Mouse (Mus musculus) stomach, embryonic 15.5 days (tissue): ENCODE data around the gene Bicral. TPM values are rescaled to one million over a fixed set of nuclear protein-coding genes. Genes with fewer than 3 reads are reported as not detected.
"Not testable (repeated sequence)": the region's sequence is repeated elsewhere in the genome, so short reads cannot be mapped to it uniquely, and the experiment has no call there.

Experiments
- ATAC-seq: fragments of 200-750 bp; cut with Nextera tagmentation; 2 replicates; pipeline ENCODE4 v1.8.0; 2017; ENCODE audit warnings: low read depth, moderate number of reproducible peaks, moderate TSS enrichment; ENCODE audit not compliant: insufficient read depth, low FRiP score
- H3K27ac ChIP-seq: fragments of 300-500 bp; sonication (generic); 2 replicates; pipeline ENCODE4 v1.5.1; 2015; ENCODE audit warnings: mild to moderate bottlenecking, inconsistent platforms
- H3K27me3 ChIP-seq: fragments of 300-500 bp; sonication (generic); replicated peaks from 2 replicates; pipeline ENCODE4 v1.6.1; 2015; ENCODE audit warnings: inconsistent platforms
- H3K36me3 ChIP-seq: fragments of 300-500 bp; sonication (generic); 2 replicates; pipeline ENCODE4 v1.6.1; 2015; ENCODE audit warnings: inconsistent platforms
- H3K4me1 ChIP-seq: fragments of 300-500 bp; sonication (generic); 2 replicates; pipeline ENCODE4 v1.6.1; 2015; ENCODE audit warnings: inconsistent platforms
- H3K4me2 ChIP-seq: fragments of 300-500 bp; sonication (generic); 2 replicates; pipeline ENCODE4 v1.6.1; 2015; ENCODE audit warnings: mild to moderate bottlenecking, inconsistent platforms
- H3K4me3 ChIP-seq: fragments of 300-500 bp; sonication (generic); replicated peaks from 2 replicates; pipeline ENCODE4 v1.5.1; 2015; ENCODE audit warnings: inconsistent platforms
- H3K9ac ChIP-seq: fragments of 300-500 bp; sonication (generic); 2 replicates; pipeline ENCODE4 v1.6.1; 2015; ENCODE audit warnings: inconsistent platforms
- H3K9me3 ChIP-seq: fragments of 300-500 bp; sonication (generic); 2 replicates; pipeline ENCODE4 v1.6.1; 2016; ENCODE audit warnings: inconsistent platforms
- WGBS: fragments of 180-500 bp; shearing (Covaris S2); methylation state at CpG from one replicate; pipeline ENCODE4 v1.1.7; 2015; 5-methylcytosine and 5-hydroxymethylcytosine counted together
- polyA plus RNA-seq: library from polyadenylated mRNA; unstranded; fragments of >200 nt; fragmentation: Nextera tagmentation; extraction: Ambion mirVana; gene quantifications from 2 replicates; pipeline ENCODE4 v1.2.1, GENCODE M21; 2015

Bicral gene
- polyA plus RNA-seq, 1 experiment from 2014 or later: 4.6 TPM

- H3K9ac ChIP-seq: no peak overlapping the region
Measured at GRCm38 (mm10) chr17:46814497-46814896, 43.8 kb downstream of the Bicral start.

DNA sequence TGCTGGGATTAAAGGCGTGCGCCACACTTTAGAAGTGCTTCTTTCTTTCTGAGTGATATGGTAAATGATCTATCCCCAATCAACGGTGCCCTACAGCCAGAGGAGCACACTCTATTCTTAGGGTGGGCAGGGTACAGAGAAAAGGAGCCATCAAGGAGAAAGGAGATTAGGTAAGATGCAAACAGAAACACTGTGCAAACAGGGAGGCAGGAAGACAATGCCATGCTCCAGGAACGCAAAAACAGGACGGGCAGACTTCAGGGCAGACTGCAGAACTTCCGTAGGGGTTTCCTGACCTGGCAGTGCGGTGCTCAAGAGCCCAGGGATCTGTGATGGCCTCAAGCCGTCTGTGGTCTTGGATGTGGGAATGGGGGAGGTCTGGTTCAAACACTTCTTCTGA is 44.6 kb downstream of the Bicral start:
- Histone ChIP-seq H3K9ac (no peak overlapping the region), H3K4me1 (no peaks in the 10 kb centered on the region), H3K27ac (no peak overlapping the region), H3K36me3 (peaks cover 13% of the 10 kb centered on the region; the same call in 1 of the 2 replicates), H3K27me3 (no peaks in the 10 kb centered on the region), H3K9me3 (no peaks in the 10 kb centered on the region), H3K4me3 (no peak overlapping the region), H3K4me2 (no peak overlapping the region)
- 77% methylated on average over 8 of the region's 8 CpGs for WGBS
- no peak for ATAC-seq

More at GRCm38 (mm10) chr17:46814497-46814896, 43.8 kb downstream of the Bicral start:
- Histone ChIP-seq H3K4me2 (no peak overlapping the region), H3K4me1 (no peaks in the 10 kb centered on the region), H3K27ac (no peak overlapping the region), H3K4me3 (no peak overlapping the region), H3K36me3 (peaks cover 12% of the 10 kb centered on the region; the same call in 1 of the 2 replicates), H3K27me3 (no peaks in the 10 kb centered on the region), H3K9me3 (no peaks in the 10 kb centered on the region)
- WGBS: 94% methylated on average over 6 of the region's 6 CpGs
- no peak for ATAC-seq

DNA sequence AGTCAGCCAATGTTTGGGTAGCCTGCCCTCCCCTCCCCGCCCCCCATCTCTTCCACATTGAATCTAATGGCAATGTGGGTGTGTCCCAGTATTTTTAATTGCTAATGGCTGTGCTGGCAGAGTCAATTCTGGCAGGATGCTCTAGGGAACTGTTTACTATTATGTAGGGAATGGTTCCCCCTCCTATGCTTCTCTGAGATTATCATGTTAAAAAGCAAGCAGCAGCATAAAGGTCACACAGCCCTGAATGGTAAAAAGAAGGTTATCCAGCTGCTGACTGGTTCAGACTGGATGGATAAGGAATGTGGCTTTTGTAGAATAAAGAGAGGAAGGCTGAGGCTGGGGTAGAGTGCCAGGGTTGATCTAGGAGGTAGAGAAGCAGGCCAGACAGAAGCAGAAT is 45.8 kb downstream of the Bicral start:
- no peak overlapping the region for H3K4me2 ChIP-seq
- no peak overlapping the region for H3K27ac ChIP-seq
- H3K9ac ChIP-seq: no peak overlapping the region
- no peaks in the 10 kb centered on the region for H3K4me1 ChIP-seq
- WGBS: 78% methylated on average over 1 of the region's 1 CpGs
- no peaks in the 10 kb centered on the region for H3K9me3 ChIP-seq
- H3K4me3 ChIP-seq: no peak overlapping the region
- peaks cover 19% of the 10 kb centered on the region for H3K36me3 ChIP-seq
- ATAC-seq: no peak
- no peaks in the 10 kb centered on the region for H3K27me3 ChIP-seq

- Histone ChIP-seq H3K4me2 (no peak overlapping the region), H3K27ac (no peak overlapping the region), H3K9ac (no peak overlapping the region), H3K4me1 (no peaks in the 10 kb centered on the region), H3K9me3 (no peaks in the 10 kb centered on the region), H3K4me3 (no peak overlapping the region), H3K27me3 (no peaks in the 10 kb centered on the region), H3K36me3 (peaks cover 31% of the 10 kb centered on the region)
- ATAC-seq: no peak
- WGBS: 91% methylated on average over 3 of the region's 3 CpGs
Measured at GRCm38 (mm10) chr17:46810672-46811071, 47.6 kb downstream of the Bicral start.

- Histone ChIP-seq H3K36me3 (peaks cover 31% of the 10 kb centered on the region), H3K27ac (no peak overlapping the region)
- 88% methylated on average over 6 of the region's 6 CpGs for WGBS
Measured at GRCm38 (mm10) chr17:46809131-46809830, 49.0 kb downstream of the Bicral start.

DNA sequence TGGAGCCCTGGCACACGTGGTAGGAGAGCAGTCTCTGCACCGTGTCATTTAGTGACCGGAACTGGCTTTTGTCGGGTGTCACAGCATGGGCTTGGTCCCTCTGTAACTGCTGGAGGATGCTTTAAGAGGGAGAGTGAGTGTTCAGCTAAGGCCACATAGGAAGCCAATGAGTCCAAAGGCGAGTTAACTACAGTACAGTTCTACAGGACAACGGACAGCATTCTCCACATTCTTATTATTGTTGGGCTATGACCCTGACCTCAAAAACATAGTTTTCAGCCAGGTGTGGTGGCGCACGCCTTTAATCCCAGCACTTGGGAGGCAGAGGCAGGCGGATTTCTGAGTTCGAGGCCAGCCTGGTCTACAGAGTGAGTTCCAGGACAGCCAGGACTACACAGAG is 49.9 kb downstream of the Bicral start:
- Histone ChIP-seq H3K9ac (no peak overlapping the region), H3K27me3 (no peaks in the 10 kb centered on the region), H3K36me3 (peaks cover 31% of the 10 kb centered on the region), H3K4me2 (no peak overlapping the region), H3K4me1 (no peaks in the 10 kb centered on the region), H3K9me3 (no peaks in the 10 kb centered on the region), H3K4me3 (no peak overlapping the region), H3K27ac (no peak overlapping the region)
- 92% methylated on average over 10 of the region's 10 CpGs for WGBS
- ATAC-seq: no peak

More at GRCm38 (mm10) chr17:46809131-46809830, 49.0 kb downstream of the Bicral start:
- no peak overlapping the region for H3K9ac ChIP-seq
- no peak overlapping the region for H3K4me2 ChIP-seq
- H3K4me3 ChIP-seq: no peak overlapping the region
- no peaks in the 10 kb centered on the region for H3K9me3 ChIP-seq
- no peak for ATAC-seq
- H3K27me3 ChIP-seq: no peaks in the 10 kb centered on the region
- H3K4me1 ChIP-seq: no peaks in the 10 kb centered on the region

- WGBS: 83% methylated on average over 6 of the region's 6 CpGs
- H3K4me2 ChIP-seq: no peak overlapping the region
- no peak overlapping the region for H3K4me3 ChIP-seq
- no peaks in the 10 kb centered on the region for H3K9me3 ChIP-seq
- no peaks in the 10 kb centered on the region for H3K27me3 ChIP-seq
- peaks cover 21% of the 10 kb centered on the region for H3K36me3 ChIP-seq
- no peak overlapping the region for H3K9ac ChIP-seq
- no peak overlapping the region for H3K27ac ChIP-seq
- ATAC-seq: no peak
- no peaks in the 10 kb centered on the region for H3K4me1 ChIP-seq
Measured at GRCm38 (mm10) chr17:46801761-46802160, 56.5 kb downstream of the Bicral start.

GRCm38 (mm10) chr17:46799680-46800079 is 58.6 kb downstream of the Bicral start:
- ATAC-seq: no peak
- Histone ChIP-seq H3K27me3 (no peaks in the 10 kb centered on the region), H3K27ac (no peak overlapping the region), H3K4me2 (no peak overlapping the region), H3K36me3 (peaks cover 14% of the 10 kb centered on the region; the same call in 1 of the 2 replicates), H3K9me3 (no peaks in the 10 kb centered on the region), H3K9ac (no peak overlapping the region), H3K4me1 (no peaks in the 10 kb centered on the region), H3K4me3 (no peak overlapping the region)
- 73% methylated on average over 10 of the region's 10 CpGs for WGBS

DNA sequence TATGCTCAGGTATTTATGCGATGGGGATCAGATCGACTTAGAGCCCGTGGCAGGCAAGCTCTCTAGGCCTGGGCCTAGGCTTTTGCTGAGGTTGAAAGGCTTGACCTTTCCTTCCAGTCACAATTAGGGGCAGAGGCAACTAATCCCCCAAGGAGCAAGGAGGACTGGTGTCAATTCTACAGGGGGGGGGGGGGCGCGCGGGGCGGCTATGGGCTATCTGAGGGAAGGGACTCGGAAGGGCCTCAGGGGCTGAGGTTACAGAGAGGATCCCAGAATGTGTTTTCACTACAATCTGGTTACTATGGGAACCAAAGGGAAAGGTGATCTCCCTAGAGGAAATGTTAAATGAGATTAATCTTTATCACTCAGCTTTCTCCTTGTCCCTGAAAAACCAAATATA is 60.9 kb downstream of the Bicral start:
- Histone ChIP-seq H3K9ac (no peak overlapping the region), H3K4me3 (no peak overlapping the region), H3K27ac (no peak overlapping the region), H3K9me3 (no peaks in the 10 kb centered on the region), H3K36me3 (peaks cover 14% of the 10 kb centered on the region; the same call in 1 of the 2 replicates), H3K4me1 (no peaks in the 10 kb centered on the region), H3K4me2 (no peak overlapping the region), H3K27me3 (no peaks in the 10 kb centered on the region)
- 42% methylated on average over 8 of the region's 8 CpGs for WGBS
- no peak for ATAC-seq

DNA sequence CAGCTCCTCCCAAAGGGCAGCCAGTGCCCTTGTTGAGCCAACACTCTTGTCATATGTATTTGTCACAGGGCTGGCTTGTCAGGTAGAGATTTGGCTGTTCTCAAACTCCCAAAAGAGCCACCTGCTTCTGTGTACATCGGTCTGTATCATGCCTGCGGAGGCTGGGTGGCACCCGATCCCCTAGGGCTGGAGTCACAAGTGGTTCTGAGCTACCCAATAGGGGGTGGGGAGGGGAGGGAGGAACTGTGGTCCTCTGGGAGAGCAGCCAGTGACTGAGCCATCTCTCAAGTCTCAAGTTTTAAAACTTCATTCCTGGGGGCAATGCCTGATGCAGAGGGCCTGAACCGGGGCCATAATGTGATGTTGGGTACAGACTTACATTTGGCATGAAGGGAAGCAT is 61.5 kb downstream of the Bicral start:
- no peaks in the 10 kb centered on the region for H3K9me3 ChIP-seq
- no peak overlapping the region for H3K27ac ChIP-seq
- H3K27me3 ChIP-seq: no peaks in the 10 kb centered on the region
- H3K4me1 ChIP-seq: no peaks in the 10 kb centered on the region
- 85% methylated on average over 4 of the region's 4 CpGs for WGBS
- no peak overlapping the region for H3K4me3 ChIP-seq
- H3K36me3 ChIP-seq: peaks cover 14% of the 10 kb centered on the region; the same call in 1 of the 2 replicates
- no peak for ATAC-seq
- no peak overlapping the region for H3K9ac ChIP-seq
- H3K4me2 ChIP-seq: no peak overlapping the region

GRCm38 (mm10) chr17:46792963-46793362 is 65.3 kb downstream of the Bicral start:
- Histone ChIP-seq H3K4me2 (no peak overlapping the region), H3K4me1 (no peaks in the 10 kb centered on the region), H3K27me3 (no peaks in the 10 kb centered on the region), H3K36me3 (no peaks in the 10 kb centered on the region), H3K27ac (no peak overlapping the region), H3K9me3 (no peaks in the 10 kb centered on the region), H3K9ac (no peak overlapping the region), H3K4me3 (no peak overlapping the region)
- 79% methylated on average over 2 of the region's 2 CpGs for WGBS
- ATAC-seq: no peak

GRCm38 (mm10) chr17:46787974-46788373 is 70.3 kb downstream of the Bicral start:
- H3K4me2 ChIP-seq, H3K4me1 ChIP-seq: not testable (repeated sequence)
- WGBS: 66% methylated on average over 2 of the region's 2 CpGs

More at GRCm38 (mm10) chr17:46787974-46788373, 70.3 kb downstream of the Bicral start:
- H3K36me3 ChIP-seq, H3K4me3 ChIP-seq, ATAC-seq, H3K9me3 ChIP-seq, H3K9ac ChIP-seq, H3K27me3 ChIP-seq, H3K27ac ChIP-seq: not testable (repeated sequence)
